Mouse (Mus musculus): ENCODE measurements at regions not wholly inside any gene's neighbourhood (a gene's known extent, or its start where the extent isn't known, plus 50 kb on each side); places are given as distances from the start of the nearest gene placed in this dataset.

- DNase-seq: peak; percentile 41 to 53
These were observed 78.3 kb upstream of the Noct start for GRCm38 (mm10) chr3:51145985-51146384.

GRCm38 (mm10) chr3:51150012-51150411 lies 74.2 kb upstream of the Noct start:
- DNase-seq: no peak

GRCm38 (mm10) chr3:51151104-51151503 lies 73.1 kb upstream of the Noct start:
- DNase-seq: no peak

- peak in 1 of 2 experiments; percentile 58 for DNase-seq
These were observed 68.6 kb upstream of the Noct start for GRCm38 (mm10) chr3:51155621-51156020.

- DNase-seq: peak; percentile 53 to 63
These were observed 67.6 kb upstream of the Noct start for GRCm38 (mm10) chr3:51156386-51157290.

GRCm38 (mm10) chr3:51157291-51157650 lies 67.0 kb upstream of the Noct start:
- no peak for DNase-seq

- DNase-seq: no peak
These were observed 65.8 kb upstream of the Noct start for GRCm38 (mm10) chr3:51158449-51158848.

- no peak for DNase-seq
These were observed 64.9 kb upstream of the Noct start for GRCm38 (mm10) chr3:51159322-51159721.

GRCm38 (mm10) chr3:51159881-51160280 lies 64.4 kb upstream of the Noct start:
- DNase-seq: no peak

- DNase-seq: no peak
These were observed 63.6 kb upstream of the Noct start for GRCm38 (mm10) chr3:51160625-51161024.

- DNase-seq: no peak
These were observed 54.9 kb upstream of the Noct start for GRCm38 (mm10) chr3:51169150-51169925.

- peak; percentile 84 to 86 for DNase-seq
These were observed 53.9 kb upstream of the Noct start for GRCm38 (mm10) chr3:51170225-51170852.
